Mouse (Mus musculus) lung, postnatal 0 days (tissue): Measurements from ENCODE around the gene Lin7c.

Source experiments
- CTCF ChIP-seq: IDR thresholded peaks from 2 replicates; pipeline ENCODE4 v1.5.1; 2016; ENCODE audit warnings: antibody characterized with exemption, mild to moderate bottlenecking
- EP300 ChIP-seq: IDR thresholded peaks from 2 replicates; pipeline ENCODE4 v1.6.1; 2016; ENCODE audit warnings: antibody characterized with exemption, mild to moderate bottlenecking, control low read depth

- no peak for TF ChIP-seq EP300
- TF ChIP-seq CTCF = no peak
Measured at GRCm38 (mm10) chr2:109921298-109922035, 30.8 kb downstream of the Lin7c start.
